Mouse (Mus musculus) kidney, adult 8-10 months (tissue): ENCODE measurements around the gene Csnk1e.

Experiments used
- DNase-seq, 2 experiments: peaks; one replicate each; pipeline ENCODE4 v3.0.0; 2022

The Csnk1e gene

GRCm38 (mm10) chr15:79418677-79419076 lies 36.7 kb downstream of the Csnk1e start:
- no peak for DNase-seq

GRCm38 (mm10) chr15:79418265-79418664 lies 37.1 kb downstream of the Csnk1e start:
- DNase-seq = no peak

- no peak for DNase-seq
These were observed 38.0 kb downstream of the Csnk1e start for GRCm38 (mm10) chr15:79417379-79417778.

- DNase-seq = no peak
These were observed 38.8 kb downstream of the Csnk1e start for GRCm38 (mm10) chr15:79416460-79417085.

GRCm38 (mm10) chr15:79414513-79414912 lies 40.9 kb downstream of the Csnk1e start:
- no peak for DNase-seq

- no peak for DNase-seq
These were observed 41.6 kb downstream of the Csnk1e start for GRCm38 (mm10) chr15:79413802-79414201.

GRCm38 (mm10) chr15:79413201-79413600 lies 42.2 kb downstream of the Csnk1e start:
- DNase-seq = no peak

GRCm38 (mm10) chr15:79411363-79412065 lies 43.9 kb downstream of the Csnk1e start:
- no peak for DNase-seq

- no peak for DNase-seq
These were observed 46.2 kb downstream of the Csnk1e start for GRCm38 (mm10) chr15:79409077-79409573.

GRCm38 (mm10) chr15:79406564-79406963 lies 48.8 kb downstream of the Csnk1e start:
- no peak for DNase-seq

GRCm38 (mm10) chr15:79404277-79404676 lies 51.1 kb downstream of the Csnk1e start:
- no peak for DNase-seq

- no peak for DNase-seq
These were observed 51.6 kb downstream of the Csnk1e start for GRCm38 (mm10) chr15:79403763-79404210.

GRCm38 (mm10) chr15:79402836-79403762 lies 52.3 kb downstream of the Csnk1e start, which contains the start of gene Tmem184b:
Tmem184b (minus strand) TSS chr15:79403569.
- peak; percentile 75 to 85 for DNase-seq

GRCm38 (mm10) chr15:79402176-79402575 lies 53.2 kb downstream of the Csnk1e start:
- DNase-seq = no peak

- no peak for DNase-seq
These were observed 54.4 kb downstream of the Csnk1e start for GRCm38 (mm10) chr15:79400975-79401365.

- DNase-seq = no peak
These were observed 55.0 kb downstream of the Csnk1e start for GRCm38 (mm10) chr15:79400134-79400974.

- no peak for DNase-seq
These were observed 55.9 kb downstream of the Csnk1e start for GRCm38 (mm10) chr15:79399231-79400052.

GRCm38 (mm10) chr15:79396736-79397135 lies 58.6 kb downstream of the Csnk1e start:
- peak; percentile 58 to 76 for DNase-seq

GRCm38 (mm10) chr15:79395281-79395680 lies 60.1 kb downstream of the Csnk1e start:
- DNase-seq = no peak

- no peak for DNase-seq
These were observed 60.5 kb downstream of the Csnk1e start for GRCm38 (mm10) chr15:79394842-79395241.

- no peak for DNase-seq
These were observed 62.3 kb downstream of the Csnk1e start for GRCm38 (mm10) chr15:79393101-79393500.
